Mouse (Mus musculus): ENCODE results near the gene Adora1.

- TF ChIP-seq CTCF (IDR thresholded peaks at IDR 0.05 in 2 of 3, conservative IDR thresholded peaks at IDR 0.05 in 1 of 3; ENCODE audit: control insufficient read depth in 1 of 3, insufficient read depth in 1 of 3, low read depth in 2 of 3, low read length in 3 of 3, poor library complexity in 1 of 3, severe bottlenecking in 1 of 3): no peak
- TF ChIP-seq POLR2A (IDR thresholded peaks at IDR 0.05; ENCODE audit: control insufficient read depth in 1 of 2, insufficient read depth in 1 of 2, low read depth in 1 of 2, low read length in 2 of 2, poor library complexity in 1 of 2): no peak
- TF ChIP-seq MYC (IDR thresholded peaks at IDR 0.05; ENCODE audit: low read depth, low read length): no peak
- TF ChIP-seq TCF12 (IDR thresholded peaks at IDR 0.05; ENCODE audit: low read depth, low read length): no peak
- TF ChIP-seq JUND (IDR thresholded peaks at IDR 0.05; ENCODE audit: low read depth, low read length): no peak
- no peak for TF ChIP-seq RCOR1 (IDR thresholded peaks at IDR 0.05; ENCODE audit: low read depth, low read length)
- TF ChIP-seq MYB (IDR thresholded peaks at IDR 0.05; ENCODE audit: low read depth, low read length): no peak
- TF ChIP-seq ZMIZ1 (IDR thresholded peaks at IDR 0.05; ENCODE audit: low read depth, low read length): no peak
- no peak for TF ChIP-seq MAZ (IDR thresholded peaks at IDR 0.05; ENCODE audit: low read depth, low read length)
Measured at GRCm38 (mm10) chr1:134163476-134163875, 71.8 kb downstream of the Adora1 start.
